Mouse (Mus musculus) 3134 (cell line): ENCODE measurements around the gene Hmgb2.

Experiments used
- DNase-seq: peaks from one replicate; pipeline ENCODE4 v3.0.0-alpha.2; 2011; ENCODE audit warnings: low spot score; ENCODE audit not compliant: insufficient read length; ENCODE audit errors: extremely low read depth

Hmgb2 gene

DNA sequence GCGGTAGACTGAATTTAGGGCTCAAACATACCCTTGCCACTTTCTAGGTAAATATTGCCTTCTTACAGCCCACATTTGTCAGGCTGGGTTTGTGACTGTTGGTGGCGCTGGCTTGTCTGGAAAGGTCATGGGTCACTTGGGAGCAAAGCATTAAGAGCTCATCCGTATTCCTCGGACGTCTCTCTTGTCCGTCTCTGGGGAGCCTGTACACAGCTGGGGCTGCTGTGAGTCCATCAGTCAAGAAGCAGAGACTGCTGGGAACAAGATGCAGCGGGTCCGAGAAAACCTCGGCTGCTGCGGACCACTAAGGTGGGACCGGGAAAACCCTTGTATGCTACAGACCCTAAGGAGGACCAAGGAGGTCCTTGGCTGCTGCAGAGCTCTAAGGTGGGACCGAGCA is 35.9 kb downstream of the Hmgb2 start:
- DNase-seq = no peak

DNA sequence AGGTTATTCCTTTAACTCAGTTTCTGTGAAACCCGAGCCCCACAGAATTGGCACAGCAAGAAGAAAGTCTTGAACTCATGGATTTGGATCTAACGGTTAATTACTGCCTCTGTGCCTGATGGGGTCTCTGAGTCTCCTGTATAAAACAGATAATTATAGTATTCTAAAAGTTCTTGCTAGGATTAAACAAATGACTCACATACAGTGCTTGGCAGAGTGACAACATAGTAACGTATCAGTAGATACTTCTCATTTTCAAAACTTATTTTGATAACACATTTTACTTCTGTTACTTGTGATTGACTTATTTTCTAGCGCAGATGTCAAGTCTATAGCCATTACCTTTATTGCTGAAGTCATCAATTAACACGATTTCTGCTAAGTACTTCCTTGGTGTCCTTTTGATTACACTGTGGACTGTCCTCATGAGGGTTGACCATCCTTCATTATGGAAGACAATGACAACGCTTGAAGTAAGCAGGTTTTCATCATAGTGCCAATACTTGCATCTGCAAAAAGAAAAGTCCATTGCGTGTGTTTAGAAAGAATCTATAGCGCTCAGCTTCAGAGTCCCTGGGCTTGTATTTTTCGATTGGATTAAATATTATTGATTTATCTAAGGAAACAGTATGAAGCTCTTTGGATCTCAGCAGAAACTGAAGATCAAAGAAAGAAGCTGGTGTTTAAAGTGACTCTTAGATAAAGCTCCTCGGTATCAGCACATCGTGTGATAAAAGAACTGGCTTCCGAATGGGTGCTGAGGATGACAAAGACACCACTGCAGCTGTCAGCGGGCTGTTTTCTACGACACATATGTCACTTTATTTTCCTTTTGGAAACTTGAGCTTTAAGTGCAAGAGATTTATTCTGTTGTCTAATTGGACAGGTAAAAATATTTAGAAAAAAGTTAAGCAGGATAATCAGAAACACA is 40.7 kb downstream of the Hmgb2 start:
- no peak for DNase-seq

DNA sequence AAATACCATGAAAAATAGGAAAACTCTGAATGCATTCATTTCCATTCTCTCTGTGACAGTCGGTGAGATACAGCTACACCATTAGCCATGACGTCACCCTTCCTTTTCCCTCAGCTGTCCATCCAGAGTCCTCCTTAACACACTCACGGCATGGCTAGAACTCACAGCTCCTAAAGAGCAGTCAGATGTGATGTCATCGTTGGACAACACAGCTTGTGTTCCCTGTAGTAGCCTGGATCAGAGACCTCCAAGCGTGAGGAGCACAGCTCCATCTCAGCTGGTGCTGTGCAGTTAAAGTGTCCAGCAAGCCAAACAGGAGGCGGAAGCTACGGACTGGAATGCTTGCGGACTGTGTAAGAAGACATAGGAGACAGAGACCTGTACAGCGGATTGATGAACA is 49.2 kb downstream of the Hmgb2 start:
- no peak for DNase-seq

DNA sequence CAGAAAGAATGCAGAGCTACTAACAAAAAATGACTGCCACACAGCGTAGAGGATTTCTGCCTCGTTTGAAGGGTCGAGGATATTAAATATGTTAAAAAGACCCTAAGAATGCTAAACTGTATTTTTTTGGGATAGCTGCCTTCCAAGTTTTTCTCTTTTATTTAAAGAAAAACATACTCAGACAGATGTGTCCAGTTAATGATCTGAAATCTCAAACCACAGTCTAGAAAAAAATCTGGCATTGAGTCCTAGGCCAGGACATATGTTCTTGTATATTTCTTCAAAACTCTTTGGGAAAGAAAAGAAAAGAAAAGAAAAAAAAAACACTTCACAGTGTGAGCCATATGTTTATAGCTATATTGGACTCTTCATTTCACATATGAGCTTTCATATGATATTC is 51.0 kb downstream of the Hmgb2 start:
- DNase-seq = no peak

DNA sequence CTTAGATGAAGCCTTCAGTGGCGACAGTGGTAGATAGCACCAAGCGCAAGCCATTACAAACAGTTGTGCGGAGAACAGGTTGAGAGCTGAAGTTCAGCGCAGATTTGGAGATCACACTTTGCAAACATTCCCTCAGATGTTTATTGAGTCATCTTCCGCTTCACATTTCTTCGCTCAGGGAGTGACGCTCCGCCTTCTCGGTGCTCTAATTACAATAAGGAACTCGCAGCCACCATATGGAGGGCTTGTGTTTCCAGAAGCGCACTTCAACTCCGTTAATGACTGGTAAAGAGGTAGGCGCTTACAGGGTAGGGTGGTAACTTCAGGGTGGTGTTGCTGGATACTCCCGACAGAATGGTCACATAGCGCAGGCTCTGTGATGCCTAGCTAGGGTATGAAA is 52.0 kb downstream of the Hmgb2 start:
- DNase-seq = no peak

DNA sequence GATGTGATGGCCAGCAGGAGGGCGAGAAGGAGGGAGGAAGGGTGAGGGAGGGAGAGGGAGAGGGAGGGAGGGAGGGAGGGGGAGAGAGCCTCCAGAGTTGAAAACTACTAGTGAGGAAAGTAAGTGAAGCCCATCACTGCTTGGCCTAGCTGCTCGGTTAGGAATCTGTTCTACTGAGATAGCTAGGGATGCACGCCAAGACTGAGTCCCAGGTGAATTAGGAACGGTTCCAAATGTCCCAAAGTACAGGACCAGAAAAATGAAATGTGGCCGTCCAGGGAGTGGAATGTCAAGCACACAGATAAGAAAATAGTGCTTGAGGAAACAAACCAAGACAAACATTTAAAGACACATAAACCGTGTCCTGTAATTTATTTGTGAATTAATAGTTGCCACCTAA is 53.3 kb downstream of the Hmgb2 start:
- no peak for DNase-seq
